Mouse (Mus musculus) cerebellum, adult 8-10 months (tissue): ENCODE measurements around the gene Hist1h4a.

Source experiments
- DNase-seq: peaks from one replicate; pipeline ENCODE4 v3.0.0; 2022

Gene Hist1h4a

DNA sequence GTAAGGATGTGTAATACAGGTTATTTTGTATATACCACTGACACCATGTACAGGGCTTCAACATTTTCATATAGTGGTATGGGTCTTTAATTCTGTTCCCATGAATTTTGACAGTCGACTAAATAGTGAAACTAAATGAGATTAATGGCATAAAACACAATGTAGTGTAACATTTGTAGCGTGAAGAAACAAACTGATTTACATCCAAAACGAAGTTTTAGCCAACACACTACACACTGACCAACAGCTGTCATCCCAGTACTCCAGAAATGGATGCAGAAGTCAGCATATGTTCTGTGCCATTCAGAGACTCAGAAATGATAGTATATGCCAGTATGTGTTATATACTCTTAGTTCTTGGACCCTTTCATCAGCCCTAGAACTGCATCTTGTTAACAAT is 3.1 kb downstream of the Hist1h4a start:
- DNase-seq = no peak

DNA sequence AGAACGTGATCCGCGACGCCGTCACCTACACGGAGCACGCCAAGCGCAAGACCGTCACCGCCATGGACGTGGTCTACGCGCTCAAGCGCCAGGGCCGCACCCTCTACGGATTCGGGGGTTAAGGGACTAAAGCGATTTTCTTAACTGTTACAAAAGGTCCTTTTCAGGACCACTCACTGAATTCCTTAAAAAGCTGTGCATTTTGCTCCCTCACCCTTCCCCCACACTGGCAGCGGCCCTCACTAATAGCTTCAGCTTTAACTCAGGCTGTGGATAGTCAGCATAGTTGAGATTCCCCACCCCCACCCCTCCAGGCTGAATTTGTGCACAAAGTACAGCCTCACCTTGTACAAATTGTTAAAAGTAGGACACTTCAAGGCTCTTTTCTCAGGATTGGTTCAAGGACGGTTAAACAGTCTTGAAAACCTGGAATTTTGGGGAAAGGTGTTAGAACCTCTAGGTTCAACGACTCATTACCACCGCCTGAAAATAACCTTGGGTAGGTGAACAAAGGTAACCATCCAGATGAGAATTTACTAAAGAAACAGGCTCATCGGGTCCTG is 3.7 kb downstream of the Hist1h4a start:
- DNase-seq = no peak

DNA sequence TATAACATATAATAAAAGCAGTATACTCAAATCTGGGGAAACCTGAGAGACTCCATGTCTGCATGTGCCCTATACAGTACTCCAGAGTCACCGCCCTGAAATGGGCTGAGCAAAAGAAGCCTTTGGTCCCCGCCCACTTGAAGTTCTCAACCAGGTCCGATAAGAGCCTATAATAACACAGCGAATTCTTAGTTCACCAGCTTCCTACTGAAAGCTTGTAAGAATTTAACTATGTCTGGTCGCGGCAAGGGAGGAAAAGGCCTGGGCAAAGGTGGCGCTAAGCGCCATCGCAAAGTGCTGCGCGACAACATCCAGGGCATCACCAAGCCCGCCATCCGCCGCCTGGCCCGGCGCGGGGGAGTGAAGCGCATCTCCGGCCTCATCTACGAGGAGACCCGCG is 4.2 kb downstream of the Hist1h4a start, which contains the start of gene Hist1h4b:
Hist1h4b (plus strand) TSS at position 224 of the 400 bp plus-strand sequence.
- DNase-seq = peak; percentile 77

DNA sequence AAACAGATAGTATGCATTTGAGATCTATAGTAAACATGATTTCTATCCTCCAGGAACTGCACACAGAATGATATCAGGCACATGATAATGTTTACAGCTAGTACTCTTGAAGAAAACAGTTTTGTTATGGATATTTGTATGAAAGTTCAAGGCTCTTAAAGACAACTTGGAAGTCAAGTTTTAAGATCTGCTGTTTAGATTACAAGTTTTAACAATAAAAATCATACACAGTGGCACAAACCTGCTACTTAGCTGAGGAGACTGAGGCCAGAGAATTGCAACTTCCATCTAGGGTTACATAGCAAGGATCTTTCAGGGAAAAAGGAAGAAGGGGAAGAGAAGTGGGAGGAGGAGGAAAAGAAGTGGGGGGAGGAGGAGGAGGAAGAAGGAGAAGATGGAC is 6.0 kb downstream of the Hist1h4a start:
- no peak for DNase-seq

DNA sequence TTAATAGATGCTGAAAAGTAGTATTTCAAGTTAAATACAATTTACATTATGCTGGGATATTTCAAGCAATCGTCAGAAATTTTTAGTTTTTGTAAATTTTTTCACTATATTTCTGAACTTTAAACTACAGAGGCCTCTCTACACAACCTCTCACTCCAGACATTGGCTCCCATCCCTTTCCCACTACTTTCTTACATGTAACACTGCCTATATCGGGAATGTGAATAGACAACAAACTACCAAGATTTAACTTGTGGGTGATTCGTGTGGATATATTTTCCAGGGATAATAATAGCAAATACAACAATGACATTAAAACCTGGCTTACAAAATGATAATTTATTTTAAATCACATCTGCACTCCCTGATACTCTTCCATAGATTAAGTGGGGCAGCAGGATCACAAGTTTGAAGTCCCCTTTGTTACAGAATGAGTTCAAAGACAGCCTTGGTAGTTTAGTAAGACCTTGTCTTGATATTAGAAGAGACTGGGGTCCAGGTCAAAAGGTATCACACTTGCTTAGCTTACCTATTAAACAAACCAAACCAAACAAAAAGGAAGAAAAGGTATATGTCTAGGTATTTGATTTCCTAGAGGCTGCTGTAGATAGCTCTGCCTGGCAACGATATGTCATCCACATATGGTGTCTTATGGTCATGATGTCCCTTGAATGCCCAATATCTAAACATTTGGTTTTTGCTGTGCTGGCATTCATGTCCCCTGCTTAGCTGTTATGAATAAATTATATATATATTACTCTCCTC is 7.5 kb downstream of the Hist1h4a start:
- no peak for DNase-seq

DNA sequence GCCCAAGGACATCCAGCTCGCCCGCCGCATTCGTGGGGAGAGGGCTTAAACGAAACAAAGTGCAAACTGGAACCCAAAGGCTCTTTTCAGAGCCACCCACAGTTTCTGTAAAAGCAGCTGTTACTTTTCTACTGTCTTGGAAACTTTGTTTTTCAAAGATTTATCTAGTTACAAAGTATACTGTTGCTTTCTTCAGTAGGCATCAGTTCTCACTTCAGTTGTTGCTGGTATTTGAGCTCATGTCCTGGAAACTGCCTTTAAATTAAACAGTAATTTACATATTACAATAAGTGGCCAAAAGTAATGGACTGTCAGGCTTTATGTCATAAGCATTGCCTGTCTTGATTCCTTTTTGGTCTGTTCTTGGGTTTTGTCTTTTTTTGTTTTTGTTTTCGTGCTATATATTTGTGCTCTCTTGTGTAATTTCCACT is 8.3 kb downstream of the Hist1h4a start:
- DNase-seq = no peak

DNA sequence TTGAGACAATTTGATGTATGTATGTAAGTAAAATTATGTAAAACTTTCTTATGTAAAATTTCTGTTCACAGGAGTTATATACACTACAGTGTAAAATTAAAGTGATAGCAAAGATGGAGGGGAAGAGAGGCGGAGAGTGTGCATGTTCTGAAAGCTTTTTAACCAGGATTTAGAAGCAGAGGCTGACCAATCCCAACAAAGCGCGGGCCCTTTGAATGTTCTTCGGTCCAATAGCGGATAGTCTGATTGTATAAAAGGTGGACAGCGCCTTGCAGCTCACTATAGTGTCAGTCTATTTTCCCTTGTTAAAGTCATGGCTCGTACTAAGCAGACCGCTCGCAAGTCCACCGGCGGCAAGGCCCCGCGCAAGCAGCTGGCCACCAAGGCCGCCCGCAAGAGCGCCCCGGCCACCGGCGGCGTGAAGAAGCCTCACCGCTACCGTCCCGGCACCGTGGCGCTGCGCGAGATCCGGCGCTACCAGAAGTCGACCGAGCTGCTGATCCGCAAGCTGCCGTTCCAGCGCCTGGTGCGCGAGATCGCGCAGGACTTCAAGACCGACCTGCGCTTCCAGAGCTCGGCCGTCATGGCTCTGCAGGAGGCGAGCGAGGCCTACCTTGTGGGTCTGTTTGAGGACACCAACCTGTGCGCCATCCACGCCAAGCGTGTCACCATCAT is 8.8 kb downstream of the Hist1h4a start, which contains the start of gene Hist1h3b:
Hist1h3b (plus strand) TSS at position 201 of the 675 bp plus-strand sequence.
- DNase-seq = peak; percentile 63

DNA sequence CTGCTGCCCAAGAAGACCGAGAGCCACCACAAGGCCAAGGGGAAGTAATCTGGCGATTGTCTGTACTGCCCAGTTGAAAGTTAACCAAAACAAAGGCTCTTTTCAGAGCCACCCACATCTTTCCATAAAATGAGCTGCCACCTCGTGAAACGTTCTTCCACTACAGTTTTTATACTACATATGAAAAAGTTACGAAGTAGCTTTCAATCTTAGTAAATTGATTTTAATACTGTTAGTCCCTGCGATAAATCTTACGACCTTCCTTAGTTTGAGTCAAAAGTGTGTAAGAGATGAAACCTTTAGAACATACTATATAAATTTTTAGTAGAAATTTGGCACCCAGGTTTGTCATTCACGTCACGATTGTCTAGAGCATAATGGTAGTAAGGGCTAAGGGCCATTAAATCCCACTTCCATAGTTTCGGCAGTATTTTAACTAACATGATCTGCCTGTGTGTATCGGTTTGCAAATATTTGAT is 9.5 kb downstream of the Hist1h4a start:
- DNase-seq = no peak

DNA sequence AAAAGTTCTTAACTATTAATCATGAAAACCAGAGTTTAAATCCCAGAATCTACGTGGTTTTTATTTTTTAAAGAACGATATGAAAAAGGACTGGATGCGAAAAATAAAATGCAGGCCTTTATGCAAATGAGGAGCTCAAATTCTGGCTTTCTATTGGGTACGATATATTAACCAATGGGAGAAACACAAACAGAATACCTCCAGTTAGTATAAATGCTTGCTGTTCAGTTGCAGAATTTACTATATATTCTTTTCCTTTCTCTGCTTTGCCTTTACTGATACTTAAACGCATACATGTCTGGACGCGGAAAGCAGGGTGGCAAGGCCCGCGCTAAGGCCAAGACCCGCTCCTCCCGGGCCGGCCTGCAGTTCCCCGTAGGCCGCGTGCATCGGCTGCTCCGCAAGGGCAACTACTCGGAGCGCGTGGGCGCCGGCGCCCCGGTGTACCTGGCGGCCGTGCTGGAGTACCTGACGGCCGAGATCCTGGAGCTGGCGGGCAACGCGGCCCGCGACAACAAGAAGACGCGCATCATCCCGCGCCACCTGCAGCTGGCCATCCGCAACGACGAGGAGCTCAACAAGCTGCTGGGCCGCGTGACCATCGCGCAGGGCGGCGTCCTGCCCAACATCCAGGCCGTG is 10.1 kb downstream of the Hist1h4a start, which contains the start of gene Hist1h2ab:
Hist1h2ab (plus strand) TSS at position 288 of the 639 bp plus-strand sequence.
- DNase-seq = peak; percentile 45

DNA sequence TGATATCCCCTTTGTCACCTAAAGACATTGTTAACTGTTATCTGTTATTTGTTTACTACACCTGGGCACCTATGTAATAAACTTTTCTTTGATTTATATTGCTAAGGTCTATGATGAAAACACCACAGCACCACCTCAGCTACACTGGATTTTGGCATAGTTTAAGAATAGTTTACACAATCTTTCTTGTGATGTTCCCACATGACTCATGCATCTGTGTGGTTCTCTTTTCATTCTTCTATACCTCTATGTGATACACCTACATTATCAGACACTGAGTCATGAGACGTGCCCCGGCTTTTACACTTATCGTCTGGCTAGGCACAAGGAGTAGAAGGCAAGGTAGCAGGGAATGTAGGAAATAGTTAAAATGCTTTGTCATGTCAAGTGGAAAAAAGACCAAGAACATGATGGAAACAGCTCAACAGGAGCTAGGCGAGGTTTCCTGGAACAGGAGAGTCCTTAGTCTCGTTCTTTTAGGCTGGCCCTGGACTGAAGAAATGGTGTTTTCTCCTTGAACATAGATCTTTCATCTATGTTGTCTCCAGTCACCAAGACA is 11.4 kb downstream of the Hist1h4a start:
- DNase-seq = no peak

DNA sequence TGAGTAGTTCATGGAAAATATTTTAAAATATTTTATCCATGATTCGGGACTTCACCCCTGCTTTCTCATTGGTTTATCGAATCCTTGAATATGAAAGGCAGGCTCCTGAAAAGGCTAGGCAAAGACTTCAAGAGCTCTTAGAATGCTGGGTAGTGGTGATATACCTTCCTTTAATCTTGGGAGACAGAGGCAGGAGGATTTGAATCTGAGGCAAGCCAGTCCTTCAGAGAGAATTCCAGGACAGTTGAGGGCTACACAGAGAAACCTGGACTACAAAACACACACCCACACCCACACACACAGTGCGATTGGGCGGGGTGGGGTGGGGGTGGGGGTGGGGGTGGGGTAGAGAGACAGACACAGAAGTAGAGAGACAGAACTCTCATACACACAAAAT is 13.1 kb downstream of the Hist1h4a start:
- no peak for DNase-seq

DNA sequence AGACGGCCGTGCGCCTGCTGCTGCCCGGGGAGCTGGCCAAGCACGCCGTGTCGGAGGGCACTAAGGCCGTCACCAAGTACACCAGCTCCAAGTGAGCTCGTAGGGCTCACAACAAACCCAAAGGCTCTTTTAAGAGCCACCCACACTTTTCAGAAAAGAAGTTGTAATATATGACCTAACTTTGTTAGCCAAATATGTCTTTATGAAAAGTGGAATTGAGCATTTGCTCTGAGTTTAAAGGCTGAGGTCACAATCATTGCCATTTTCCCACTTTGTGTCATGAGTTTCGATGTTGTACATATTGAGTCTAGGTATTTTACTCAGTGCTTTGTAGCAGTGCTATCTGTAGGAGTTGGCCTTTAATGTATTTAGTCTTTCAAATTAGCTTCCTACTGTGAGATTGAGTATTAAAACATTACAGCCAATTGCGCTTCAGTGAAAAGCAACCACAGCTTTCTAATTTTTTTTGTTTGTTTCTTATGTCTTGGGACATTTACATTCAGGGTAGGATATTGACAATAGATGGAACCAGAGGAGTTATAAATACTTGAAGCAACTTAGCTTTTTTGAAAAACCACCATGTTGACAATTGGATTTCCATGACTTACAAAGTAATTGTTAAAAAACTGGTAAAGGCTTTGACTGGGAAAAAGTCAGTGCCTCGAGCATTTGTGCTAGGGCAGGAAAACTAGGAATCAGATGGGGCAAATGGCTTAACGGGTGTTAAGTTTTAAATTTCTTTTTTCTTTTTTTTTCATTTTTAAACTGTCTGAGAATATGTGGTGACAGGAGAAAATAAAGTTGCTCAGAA is 13.7 kb downstream of the Hist1h4a start:
- no peak for DNase-seq

DNA sequence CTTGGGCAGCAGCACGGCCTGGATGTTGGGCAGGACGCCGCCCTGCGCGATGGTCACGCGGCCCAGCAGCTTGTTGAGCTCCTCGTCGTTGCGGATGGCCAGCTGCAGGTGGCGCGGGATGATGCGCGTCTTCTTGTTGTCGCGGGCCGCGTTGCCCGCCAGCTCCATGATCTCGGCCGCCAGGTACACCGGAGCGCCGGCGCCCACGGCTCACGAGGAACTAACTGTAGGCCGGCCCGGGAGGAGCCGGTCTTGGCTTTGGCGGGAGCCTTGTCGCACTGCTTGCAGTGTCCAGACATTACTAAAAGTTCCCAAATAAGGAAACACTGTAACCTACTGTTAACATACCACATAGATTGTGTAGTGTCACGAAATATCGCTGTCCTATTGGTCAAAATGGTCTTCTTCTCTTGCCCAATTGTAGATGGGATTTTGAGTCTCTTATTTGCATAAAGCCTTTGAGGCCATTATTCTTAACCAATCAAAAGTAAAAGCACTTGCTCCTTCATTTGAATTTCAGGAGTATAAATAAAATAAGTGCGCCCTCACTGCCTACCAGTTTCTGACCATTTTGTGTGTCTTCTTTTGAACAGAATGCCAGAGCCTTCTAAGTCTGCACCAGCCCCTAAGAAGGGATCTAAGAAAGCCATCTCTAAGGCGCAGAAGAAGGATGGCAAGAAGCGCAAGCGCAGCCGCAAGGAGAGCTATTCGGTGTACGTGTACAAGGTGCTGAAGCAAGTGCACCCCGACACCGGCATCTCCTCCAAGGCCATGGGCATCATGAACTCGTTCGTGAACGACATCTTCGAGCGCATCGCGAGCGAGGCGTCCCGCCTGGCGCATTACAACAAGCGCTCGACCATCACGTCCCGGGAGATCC is 14.6 kb downstream of the Hist1h4a start, which contains the start of gene Hist1h2bb:
Hist1h2bb (plus strand) TSS at position 534 of the 880 bp plus-strand sequence.
- DNase-seq = peak; percentile 73

DNA sequence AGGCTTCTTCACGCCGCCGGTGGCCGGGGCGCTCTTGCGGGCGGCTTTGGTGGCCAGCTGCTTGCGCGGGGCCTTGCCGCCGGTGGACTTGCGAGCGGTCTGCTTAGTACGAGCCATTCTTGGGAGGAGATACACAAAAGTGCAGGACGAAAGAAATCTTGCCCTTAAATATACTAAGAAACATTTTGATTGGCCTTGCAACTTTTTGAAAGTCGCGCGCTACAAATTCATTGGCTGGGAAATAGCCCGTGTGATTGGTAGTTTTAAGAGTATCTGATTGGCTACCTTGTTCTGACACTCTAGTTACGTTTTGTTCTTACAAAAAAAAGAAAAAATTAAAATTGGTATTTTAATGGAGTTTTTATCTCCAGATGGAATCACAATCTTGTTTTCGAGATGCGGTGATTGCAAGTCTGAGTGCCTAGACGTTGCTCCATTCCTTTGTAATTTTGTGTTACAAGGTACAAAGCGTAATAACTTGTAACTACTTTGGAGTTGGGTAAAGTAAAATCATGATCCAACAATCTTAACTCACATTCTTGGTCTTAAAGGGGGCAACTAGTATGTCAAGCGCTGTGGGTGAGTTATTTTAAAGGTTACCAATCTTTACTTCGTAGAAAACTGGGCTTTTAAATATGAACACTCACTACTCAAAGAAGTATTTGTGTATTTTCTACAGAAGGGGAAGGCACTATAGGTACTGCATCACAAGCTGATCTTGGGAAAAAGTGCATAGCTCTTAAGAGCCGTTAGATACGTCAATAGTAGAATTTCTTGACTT is 15.5 kb downstream of the Hist1h4a start, which contains the start of gene Hist1h3c:
Hist1h3c (minus strand) TSS at position 222 of the 781 bp plus-strand sequence.
- DNase-seq = peak; percentile 78

DNA sequence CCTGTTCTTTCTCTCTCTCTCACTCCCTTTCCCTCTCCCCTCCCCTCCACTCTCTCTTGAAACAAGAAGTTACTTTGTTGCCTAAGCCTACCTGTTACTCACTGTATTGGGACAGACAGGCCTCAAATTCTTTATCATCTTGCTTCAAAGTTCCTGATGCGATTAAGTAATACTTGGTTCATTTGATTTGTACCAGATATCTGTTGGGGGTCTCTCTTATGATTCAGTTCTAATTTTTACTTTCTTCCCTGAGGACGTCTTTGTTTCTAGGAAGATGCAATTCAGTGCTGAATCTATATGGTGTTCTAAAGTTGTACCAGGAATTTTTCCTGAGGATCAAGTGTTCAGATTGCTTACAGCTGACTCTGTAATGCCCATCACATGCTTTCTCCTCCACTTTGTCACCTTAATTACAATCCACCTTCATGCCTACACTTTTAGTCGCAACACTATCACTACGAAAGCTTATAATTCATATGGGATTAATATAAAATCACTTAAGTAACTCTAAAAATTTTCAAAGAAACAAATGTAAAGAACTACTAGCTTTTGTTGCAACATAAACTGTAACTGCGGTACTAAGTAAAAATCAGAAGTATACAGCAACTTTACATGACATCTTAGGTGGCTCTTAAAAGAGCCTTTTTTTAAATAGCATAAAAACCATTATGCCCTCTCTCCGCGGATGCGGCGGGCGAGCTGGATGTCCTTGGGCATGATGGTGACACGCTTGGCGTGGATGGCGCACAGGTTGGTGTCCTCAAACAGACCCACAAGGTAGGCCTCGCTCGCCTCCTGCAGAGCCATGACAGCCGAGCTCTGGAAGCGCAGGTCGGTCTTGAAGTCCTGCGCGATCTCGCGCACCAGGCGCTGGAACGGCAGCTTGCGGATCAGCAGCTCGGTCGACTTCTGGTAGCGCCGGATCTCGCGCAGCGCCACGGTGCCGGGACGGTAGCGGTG is 16.3 kb downstream of the Hist1h4a start:
- DNase-seq = no peak

DNA sequence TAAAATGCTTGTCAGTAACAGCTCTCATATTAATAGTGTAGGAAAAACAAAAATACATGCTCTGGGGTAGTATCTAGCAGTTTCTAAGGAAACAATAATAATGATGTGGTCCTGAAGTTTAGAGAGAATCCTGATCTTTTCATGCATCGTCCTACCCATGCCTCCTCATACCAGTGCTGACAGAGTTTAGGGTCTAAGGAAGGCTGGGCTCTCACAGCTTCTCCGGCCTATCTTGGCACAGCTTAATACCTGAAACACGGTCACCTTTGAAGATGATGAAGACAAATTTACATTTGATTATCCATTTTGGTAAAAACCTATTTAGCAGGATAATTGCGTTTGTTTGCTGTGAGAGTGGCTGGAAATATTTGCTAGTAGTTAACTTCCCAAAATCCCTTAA is 17.1 kb downstream of the Hist1h4a start:
- no peak for DNase-seq

DNA sequence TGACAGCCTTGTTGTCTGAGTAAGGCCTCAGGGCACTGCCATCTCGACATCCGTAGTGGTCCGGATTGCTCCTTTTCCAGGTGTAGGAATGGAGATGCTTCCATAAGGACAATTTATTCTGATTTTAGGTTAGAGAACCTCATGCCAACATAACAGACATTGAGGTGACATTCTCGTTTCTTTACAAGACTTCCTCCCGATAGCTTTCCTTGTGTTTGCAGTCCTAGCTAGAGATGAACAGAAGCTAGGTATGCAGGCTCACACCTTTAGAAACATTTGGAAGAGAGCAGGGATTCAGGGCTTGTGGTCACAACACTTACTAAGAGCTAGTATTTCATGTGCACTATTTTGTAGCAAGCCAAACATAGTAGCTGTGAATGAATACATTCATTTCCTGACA is 17.8 kb downstream of the Hist1h4a start:
- DNase-seq = no peak

DNA sequence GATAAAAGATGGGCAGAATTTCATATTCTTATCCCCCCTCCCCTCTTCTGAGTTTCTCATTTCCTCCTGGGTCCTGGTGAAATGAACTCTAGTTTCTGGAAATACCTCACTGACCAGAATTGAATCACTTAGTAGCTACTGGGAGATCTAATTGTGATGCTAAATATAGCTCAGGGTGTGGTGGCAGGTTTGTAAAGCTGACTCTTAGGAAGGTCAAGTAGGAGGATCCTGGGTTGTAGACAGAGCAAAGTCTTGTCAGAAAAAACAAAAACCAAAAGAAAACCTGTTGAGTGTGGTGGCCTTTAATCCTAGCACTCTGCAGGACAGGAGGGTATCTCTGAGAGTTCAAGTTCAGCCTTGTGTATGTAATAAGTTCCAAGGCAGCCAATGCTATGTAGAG is 19.0 kb downstream of the Hist1h4a start:
- no peak for DNase-seq

DNA sequence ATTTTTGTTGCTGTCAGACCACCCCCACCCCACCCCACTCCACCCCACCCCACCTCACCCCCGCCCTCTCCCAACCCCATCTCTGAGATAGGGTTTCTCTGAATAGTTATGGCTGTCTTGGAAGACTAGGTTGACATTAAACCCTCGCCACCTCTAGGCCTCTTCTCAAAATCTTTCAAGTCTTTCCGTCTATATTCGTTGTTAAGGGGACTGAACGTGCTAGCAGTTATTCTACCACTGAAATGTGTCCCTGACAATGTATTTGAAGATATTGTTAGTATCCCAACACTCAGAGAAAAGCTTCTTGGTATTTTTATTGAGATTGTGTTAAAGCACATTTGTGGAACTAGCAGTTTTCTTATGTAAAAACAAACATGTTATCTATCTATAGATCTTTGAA is 20.1 kb downstream of the Hist1h4a start:
- DNase-seq = no peak
